Mouse (Mus musculus) lung, adult 18-20 months (tissue): ENCODE results near the gene Idh3b.

Experiments
- DNase-seq, 2 experiments: peaks; one replicate each; pipeline ENCODE4 v3.0.0; 2022; ENCODE audit warnings: mixed read lengths in 2 of 2

The Idh3b gene

GRCm38 (mm10) chr2:130262398-130262797, 21.9 kb downstream of the Idh3b start:
- no peak for DNase-seq

- no peak for DNase-seq
These were observed 22.4 kb downstream of the Idh3b start for GRCm38 (mm10) chr2:130261914-130262313.

GRCm38 (mm10) chr2:130260822-130261221, 23.5 kb downstream of the Idh3b start:
- no peak for DNase-seq

- no peak for DNase-seq
These were observed 27.6 kb downstream of the Idh3b start for GRCm38 (mm10) chr2:130256762-130257161.

- no peak for DNase-seq
These were observed 36.1 kb downstream of the Idh3b start for GRCm38 (mm10) chr2:130248226-130248625.

- DNase-seq: peak in 1 of 2 experiments; percentile 10
These were observed 37.4 kb downstream of the Idh3b start for GRCm38 (mm10) chr2:130246912-130247311.
